Mouse (Mus musculus) spleen, embryonic (tissue): ENCODE data around the gene 4930522H14Rik.

Experiments used
- CTCF ChIA-PET: fragments of 350-600 bp; sonication (Branson Sonifier 250); formaldehyde crosslinking; loops from one replicate; lab custom pipeline; 2022; lab: Charles Lee

4930522H14Rik gene

DNA sequence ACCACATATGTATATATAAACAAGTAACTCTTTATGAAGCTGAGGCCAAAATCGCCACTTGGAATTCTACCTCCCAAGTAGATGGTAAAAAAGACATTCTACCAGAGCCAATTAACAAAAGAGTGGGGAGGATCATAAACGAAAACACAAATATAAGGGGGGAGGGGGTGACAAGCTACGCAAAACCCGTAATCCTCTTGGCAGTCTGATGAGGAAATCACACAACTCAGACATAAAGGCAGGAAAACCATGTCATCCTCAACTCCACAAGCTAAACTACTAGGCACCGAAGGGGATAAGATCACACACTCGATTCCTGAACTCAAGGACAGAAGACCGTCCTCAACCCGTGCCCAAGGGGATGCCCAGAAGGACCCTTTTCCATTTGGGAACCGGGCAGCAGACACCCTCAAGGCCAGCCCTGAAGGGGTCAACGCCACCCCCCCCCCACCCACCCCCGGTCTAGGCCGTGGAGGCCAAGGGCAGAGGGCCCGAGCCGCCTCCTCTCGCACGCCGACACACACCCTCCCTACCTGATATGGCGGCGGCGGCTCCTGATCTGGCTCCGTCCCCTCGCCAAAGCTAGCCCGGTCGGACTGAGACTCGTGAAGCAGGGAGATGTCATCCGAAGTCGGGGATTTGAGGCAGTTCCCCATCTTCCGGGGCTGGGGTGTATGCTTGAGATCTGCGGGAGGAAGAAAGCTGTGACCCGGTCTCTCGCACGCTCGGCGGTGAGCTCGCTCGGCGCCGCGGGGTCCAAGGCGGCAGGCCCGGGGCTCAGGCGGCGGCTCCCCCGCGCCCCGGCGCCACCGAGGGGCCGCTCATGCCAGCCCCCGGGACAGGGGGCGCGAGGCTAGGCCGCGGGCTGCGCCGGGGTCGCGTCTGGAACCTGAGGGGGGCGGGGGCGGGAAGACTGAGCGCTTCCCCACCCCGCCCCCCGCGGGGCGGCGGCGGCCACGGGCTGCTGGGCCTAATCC is 55.2 kb downstream of the 4930522H14Rik start:
- CTCF ChIA-PET, result interaction anchor here (0.5 to 0.7 kb wide), 3 partner anchors 11 to 218 kb away, joined by 3 to 13 read pairs (median 3); no protein-coding TSS in a partner anchor

- CTCF ChIA-PET, result no interaction called here
Measured at GRCm38 (mm10) chr4:109475078-109475477, 56.0 kb downstream of the 4930522H14Rik start.

DNA sequence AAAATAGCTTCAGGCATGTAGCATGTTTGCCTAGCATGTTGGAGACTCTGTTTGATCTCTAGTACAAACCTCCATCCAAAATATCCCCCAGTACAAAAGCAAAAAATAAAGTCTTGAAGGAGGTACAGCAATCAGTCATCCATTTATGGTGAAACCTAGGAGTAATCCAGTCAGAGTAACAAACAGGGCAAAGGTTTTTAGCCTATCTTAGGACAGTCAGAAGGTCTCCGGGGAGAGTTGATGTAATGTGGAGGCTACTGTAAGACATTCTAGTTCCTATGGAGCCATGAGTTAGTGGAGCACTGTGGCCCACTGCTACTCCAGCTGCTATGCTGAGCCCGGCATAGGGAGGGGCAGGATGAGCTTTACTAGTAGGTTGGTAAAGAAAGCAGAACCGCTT is 58.5 kb downstream of the 4930522H14Rik start:
- CTCF ChIA-PET, result no interaction called here

GRCm38 (mm10) chr4:109471606-109472005 is 59.5 kb downstream of the 4930522H14Rik start:
- CTCF ChIA-PET, result no interaction called here

DNA sequence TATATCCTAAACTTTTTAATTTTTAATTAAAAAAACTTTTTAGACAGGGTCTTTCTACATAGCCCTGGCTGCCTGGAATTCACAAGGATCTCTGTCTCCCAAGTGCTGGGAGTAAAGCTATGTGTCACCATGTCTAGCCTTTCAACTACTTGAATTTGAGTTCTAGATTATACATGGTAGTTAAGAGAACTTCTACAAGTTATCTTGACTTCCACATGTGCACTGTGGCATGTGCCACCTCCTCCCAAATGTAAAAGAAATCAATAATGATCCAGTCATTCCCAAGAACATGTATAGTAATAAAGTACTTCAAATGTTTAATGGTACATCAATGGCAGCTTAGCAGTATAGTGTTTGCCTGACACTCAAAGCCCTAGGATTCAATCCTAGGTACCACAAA is 63.4 kb downstream of the 4930522H14Rik start:
- CTCF ChIA-PET, result no interaction called here

- CTCF ChIA-PET, result interaction anchor here (0.6 kb wide), 1 partner anchor 1567 kb away, joined by 4 read pairs; no protein-coding TSS in a partner anchor
Measured at GRCm38 (mm10) chr4:109463892-109464291, 67.2 kb downstream of the 4930522H14Rik start.

DNA sequence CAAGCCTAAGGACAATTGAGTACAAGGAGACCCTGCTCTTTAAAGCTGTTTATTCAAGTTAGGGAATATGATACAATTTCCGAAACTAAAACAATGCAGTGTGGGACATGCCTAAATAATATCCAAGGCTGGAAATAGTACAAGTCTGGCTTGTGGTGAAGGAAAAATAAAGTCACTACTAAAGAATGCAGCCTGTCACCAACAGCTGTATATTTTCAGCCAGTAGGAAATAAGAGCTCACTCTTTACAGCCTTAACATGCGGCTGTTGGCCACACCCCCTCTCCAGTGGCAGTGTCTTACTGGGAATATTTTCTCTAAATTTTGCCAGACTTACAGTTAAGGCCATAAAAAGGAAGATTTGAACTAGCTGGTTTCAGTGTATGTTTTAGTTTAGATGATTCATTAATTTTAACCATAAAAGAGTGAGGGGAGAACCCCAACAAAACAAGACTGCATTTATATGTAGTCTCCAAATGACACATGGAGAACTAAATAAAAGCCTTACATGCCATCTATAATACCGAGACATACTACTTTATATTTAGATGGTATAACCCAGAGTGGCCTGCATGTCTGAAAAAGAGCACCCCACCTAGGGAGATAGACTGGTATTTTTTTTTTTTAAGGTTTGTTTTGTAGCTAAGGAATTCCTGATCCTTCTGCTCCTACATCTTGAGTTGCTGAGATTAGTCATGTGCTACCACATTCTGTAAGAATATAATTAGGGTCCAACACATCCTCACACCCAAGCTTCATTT is 70.5 kb downstream of the 4930522H14Rik start:
- CTCF ChIA-PET, result interaction anchor here (0.6 to 0.8 kb wide), 2 partner anchors 232 to 277 kb away, joined by 4 to 10 read pairs; no protein-coding TSS in a partner anchor

DNA sequence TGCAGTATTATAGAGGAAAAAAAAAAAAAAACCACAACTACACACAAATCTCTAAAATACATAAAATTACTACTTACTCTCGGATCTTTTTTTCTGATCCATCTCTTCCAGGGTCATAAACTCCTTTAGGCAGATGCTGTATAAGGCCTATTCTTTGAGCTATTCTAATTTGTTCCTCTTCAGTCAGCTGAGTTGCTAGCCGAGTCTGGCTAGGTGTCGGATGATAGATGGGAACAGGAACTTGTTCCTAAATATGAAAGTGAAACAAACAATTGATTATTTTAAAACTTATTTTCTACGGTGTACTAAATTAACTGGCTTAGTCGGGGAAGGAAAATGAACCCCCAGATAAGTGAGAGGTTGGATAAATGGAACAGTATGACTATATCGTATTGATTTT is 74.3 kb downstream of the 4930522H14Rik start:
- CTCF ChIA-PET, result interaction anchor here (0.6 kb wide), 1 partner anchor 13 kb away, joined by 3 read pairs; no protein-coding TSS in a partner anchor
